Mouse (Mus musculus) gastrocnemius, postnatal 10 days (tissue): Measurements from ENCODE around the gene Vps33b. TPM values are rescaled to one million over a fixed set of nuclear protein-coding genes. Genes with fewer than 3 reads are reported as not detected.

ENCODE experiments used
- DNase-seq: peaks from one replicate; pipeline ENCODE4 v3.0.0; 2021; ENCODE audit warnings: mixed read lengths
- total RNA-seq, 2 experiments: library from RNA; stranded (reverse); gene quantifications; 2 replicates each; pipeline ENCODE4 v1.2.3; 2021

Vps33b gene
- total RNA-seq, 2 experiments from 2014 or later: 5.7 to 6.3 TPM

DNA sequence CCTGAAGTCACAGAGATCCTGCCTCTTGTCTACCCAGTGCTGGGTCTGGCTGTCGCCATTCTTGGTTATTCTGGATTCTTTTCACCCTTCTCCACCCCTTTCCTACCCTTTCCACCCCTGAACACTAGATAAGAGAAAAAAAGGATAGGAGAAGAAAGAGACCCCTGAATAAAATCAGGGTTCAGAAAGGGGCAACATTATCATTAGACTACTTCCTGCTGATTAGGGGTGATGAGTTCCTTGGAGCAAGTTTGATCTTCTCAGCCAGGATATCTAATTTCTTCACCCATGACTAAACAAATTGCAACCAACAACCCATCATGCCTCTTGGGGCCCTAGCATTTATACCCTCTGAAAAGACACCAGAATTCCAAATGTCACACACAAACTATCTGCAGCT, 1.7 kb upstream of the Vps33b start:
- DNase-seq: no peak

DNA sequence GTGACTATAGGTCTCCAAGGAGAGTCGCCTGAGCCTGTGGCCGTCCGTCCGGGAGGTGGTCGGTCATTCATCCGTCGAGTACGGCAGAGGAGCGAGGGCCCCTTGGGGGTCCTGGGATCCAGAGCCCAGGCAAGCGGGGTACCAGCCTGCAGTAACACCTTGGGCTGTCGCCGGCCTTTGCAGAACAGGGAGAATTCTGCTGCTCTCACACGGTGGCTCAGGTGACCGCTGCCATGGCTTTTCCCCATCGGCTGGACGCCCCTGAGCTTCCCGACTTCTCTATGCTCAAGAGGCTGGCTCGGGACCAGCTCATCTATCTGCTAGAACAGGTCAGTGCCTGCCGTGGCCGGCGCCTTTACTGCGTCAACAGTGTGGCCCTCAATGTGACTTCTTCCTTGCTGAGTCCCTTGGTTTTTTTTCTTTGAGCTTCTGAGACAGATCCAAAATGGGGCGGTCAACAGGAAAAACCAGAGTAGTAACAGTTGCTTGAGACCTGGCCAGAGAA, 354 bp downstream of the Vps33b start:
- peak; percentile 44 for DNase-seq

DNA sequence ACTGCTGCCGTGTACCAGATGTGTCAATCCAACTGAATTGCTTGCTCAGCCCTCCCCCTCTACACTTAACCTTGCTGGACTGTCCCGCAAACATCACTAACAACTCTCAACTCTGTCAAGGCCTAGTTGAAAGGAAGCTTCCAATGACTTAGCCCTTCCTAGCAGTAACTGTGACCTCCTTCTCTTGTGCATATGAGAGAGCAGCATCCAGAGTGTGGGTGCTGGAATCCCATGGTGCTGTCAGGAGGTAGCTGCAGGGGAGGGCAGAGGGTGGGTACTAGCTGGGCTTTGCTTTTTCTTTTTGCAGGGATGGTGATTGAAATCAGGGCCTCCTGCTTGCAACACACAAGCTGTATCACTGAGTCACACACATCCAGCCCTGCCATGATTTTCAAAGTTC, 4.0 kb downstream of the Vps33b start:
- DNase-seq: no peak

DNA sequence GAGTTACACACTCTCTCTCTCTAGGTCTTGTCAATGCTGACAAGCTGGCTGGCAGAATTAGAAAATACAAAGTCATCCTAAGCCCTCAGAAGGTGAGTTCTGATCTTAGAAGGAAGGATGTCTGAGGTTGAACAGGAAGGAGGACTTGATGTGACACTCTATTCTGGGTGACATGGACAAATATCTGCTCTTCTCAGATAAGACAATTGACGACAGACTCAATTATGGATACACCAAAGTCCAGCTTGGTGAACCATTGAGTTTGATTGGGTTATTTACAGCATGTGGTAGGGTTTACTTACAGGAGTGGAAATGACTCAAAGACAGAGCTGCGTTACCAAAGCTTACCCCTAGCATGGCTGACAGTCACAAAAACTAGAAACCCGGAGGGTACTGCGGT, 6.9 kb downstream of the Vps33b start:
- DNase-seq: no peak

DNA sequence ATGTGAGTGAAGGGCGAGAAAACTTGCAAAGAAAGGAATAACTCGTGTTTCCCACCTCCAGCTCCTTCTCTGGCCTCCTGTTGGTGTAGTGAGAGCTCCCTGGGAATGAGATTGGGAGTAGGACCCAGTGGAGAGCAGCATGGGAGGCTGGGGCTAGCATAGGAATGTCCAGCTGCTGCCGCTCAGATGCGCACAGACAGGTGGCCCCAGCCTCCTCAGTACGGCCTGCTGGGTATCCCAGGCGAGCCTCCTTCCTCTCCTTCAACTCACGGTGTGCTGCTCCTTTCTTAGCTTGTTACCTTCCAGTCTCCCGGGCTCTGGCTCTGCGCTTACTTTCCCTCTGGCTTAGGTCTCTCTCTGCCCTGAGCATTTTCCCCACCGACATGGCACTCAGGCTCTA, 10.6 kb downstream of the Vps33b start:
- no peak for DNase-seq

- no peak for DNase-seq
Observed at GRCm38 (mm10) chr7:80280998-80281397, 11.5 kb downstream of the Vps33b start.

DNA sequence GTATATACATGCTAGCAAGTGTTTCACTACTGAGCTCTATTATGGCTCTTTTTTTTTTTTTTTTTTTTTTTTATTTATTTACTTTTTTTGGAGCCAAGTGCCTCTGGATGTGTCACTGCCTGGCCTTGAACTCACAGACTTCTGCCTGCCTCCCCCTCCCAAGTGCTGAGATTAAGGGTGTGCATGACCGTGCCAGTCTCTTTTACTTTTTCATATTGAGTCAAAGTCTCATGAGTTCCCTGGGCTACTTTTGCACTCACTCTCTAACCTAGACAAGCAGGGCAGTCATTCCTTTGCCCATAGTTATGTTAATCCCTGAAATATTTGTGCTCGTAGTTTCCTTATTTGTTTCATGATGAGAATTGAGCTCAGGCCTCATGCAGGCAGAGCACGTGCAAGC, 12.2 kb downstream of the Vps33b start:
- no peak for DNase-seq

DNA sequence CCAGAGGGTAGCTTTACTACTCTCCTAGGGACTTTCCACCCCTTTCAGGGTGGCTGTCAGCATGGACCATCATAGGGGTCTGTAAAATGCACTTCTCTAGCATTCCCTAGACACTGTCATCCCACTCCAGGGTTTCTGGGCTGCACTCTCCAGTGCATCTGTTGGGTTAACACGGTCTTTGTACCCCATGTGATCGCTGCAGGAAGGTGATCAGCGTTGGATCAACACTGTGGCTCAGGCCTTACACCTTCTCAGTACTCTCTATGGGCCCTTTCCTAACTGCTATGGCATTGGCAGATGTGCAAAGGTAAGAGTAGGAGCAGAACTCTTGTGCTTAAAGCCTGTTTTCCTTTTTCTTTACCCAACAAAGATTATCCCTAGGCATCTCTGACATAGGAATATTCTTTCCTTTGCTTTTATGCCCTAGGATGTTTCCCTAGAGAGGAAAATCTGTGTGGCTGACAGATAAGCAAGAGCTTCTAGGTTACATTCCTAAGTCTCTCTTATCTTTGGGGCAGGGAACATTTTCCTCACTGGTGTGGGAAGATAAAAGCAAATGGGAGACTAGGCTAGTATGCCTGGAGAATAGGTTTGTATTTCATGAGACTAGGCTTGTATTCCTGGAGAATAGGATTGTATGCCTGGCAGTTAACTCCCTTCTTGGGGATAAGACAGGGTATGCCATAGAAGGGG, 13.9 kb downstream of the Vps33b start:
- no peak for DNase-seq

DNA sequence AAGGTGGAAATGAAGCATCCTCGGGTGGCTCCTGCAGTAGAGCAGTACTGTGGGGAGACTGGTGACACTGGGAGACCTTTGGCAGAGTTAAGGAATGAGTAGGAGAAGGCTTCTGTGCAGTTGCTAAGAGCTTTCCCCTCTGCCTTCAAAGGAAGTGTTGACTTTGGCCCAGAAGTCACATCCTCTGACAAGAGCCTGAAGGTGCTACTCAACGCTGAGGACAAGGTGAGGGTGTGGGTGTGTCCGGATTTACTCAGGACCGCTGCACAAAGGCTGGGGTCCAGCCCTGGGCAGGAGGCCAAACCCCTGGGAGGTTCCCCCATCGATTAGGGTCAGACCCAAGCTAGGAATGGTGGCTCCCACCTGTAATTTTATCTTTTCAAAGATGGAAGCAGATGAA, 14.9 kb downstream of the Vps33b start:
- DNase-seq: no peak

- DNase-seq: no peak
Observed at GRCm38 (mm10) chr7:80285725-80286124, 16.3 kb downstream of the Vps33b start.

DNA sequence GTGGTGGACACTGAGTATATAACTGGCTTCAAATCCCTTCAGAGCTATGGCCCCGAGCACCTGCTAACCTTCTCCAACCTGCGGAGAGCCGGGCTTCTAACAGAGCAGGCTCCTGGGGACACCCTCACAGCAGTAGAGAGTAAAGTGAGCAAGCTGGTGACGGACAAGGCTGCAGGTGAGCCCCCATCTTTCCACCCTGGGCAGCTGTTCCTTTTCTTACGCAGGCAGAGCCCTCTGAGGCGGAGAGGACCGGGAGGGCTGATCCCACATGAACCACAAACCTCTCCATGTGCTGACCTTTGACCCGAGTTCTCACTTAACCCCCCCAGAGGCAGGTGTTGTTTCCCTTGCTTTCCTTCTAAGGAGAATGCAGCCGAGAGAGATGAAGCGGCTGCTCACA, 18.3 kb downstream of the Vps33b start:
- no peak for DNase-seq

GRCm38 (mm10) chr7:80294062-80294763, 24.8 kb downstream of the Vps33b start, which contains the start of gene Prc1:
Gene Prc1, plus strand, starts transcription at chr7:80294450.
- peak; percentile 95 for DNase-seq

DNA sequence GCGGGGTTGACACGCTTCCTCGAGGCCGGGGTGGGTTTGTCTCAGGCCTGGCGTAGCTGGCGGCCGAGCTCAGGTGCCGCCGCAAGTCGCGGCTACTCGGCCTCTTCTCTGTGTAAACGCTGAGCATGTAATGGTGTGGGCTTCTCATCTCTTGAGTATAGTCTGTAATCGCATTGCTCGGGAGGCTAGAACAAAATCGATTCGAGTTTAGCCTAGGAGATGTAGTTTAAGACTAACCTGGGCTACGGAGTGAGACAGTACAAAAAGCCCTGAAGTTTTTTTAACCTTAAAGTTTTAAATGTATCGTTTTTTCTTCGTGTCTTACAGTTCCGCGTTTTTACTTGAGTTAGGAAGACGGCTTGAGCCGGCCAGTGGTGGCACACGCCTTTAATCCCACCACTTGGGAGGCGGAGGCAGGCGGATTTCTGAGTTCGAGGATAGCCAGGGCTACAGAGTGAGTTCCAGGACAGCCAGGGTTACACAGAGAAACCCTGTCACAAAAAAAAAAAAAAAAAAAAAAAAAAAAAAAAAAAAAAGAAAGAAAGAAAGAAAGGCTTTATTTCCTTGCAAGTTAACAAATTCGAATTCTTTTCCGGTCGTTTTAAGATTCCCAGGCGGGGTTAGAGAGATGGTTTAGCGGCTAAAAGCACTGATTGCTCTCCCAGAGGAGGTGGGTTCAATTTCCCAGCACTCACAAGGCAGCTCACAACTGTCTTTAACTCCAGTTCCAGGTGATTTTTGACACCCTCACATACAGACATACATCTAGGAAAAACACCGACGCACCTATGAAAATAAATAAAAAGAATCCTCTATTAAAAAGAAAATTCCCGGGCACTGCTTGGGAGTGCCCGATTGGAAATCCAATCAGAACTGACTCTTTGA, 25.6 kb downstream of the Vps33b start:
- no peak for DNase-seq

- DNase-seq: no peak
Observed at GRCm38 (mm10) chr7:80296462-80296861, 27.0 kb downstream of the Vps33b start.

DNA sequence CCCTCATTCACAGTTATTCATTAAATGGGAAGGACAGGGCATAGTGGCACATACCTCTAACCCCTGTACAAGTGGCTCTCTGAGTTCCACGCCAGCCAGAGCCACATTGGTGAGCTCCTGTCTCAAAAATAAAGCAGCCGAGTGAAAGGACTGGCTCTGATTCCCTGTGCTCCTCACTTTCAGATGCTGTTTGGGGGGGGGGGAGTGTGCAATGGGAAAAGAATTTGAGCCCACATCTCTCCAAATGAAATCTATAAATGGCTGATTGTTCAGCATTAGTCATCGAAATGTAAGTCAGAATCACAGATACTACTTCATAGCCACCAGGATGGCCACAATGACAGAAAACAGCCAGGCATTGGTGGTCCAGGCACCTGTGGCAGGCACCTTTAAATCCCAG, 27.6 kb downstream of the Vps33b start:
- no peak for DNase-seq

DNA sequence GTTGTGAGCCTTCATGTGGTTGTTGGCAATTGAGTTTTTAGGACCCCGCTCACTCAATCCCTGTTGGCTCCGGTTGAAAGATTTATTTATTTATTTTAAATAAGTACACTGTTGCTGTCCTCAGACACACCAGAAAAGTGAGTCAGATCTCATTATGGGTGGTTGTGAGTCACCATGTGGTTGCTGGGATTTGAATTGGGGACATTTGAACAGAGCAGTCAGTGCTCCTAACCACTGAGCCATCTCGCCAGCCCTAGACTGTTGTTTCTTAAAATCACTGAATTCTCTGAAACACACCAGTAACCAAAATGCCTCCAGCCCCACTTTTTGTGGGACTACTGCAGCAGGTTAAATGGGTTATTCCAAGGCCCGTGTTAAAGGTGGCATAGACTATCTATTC, 29.3 kb downstream of the Vps33b start:
- DNase-seq: no peak

GRCm38 (mm10) chr7:80299568-80299967, 30.1 kb downstream of the Vps33b start:
- DNase-seq: no peak

GRCm38 (mm10) chr7:80301522-80301921, 32.1 kb downstream of the Vps33b start:
- no peak for DNase-seq

DNA sequence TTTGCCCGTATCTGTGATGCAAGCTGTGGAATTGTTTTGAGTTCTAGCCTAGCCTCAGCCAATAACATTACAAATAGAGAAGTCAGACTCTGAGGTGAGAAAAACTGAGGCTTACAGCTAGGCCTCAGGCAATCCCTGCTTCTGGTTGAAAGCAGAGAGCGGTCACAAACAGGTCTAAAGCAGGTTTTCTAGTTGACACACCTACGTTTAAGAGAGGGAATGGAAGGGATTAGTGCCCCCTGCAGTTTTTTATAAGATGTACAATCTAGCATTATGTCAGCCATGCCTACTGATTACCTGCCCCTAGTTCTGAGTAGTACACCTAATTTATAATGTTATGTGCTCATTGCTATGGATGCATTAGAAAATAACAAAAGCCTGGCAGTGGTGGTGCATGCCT, 38.3 kb downstream of the Vps33b start:
- DNase-seq: no peak

DNA sequence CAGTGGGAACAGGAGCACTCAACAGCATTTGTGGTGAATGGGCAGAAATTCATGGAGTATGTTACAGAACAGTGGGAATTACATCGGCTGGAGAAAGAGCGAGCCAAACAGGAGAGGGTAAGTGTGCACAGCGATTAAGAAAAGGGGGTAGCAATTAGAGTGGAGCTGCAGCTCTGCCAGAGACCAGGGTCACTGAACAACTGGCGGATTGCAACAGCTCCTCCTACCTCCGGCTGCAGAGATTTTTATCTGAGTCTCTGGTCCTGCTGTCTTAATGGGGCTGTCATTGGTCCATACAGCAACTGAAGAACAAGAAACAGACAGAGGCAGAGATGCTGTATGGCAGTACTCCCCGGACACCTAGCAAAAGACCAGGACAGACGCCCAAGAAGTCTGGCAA, 41.3 kb downstream of the Vps33b start:
- no peak for DNase-seq

DNA sequence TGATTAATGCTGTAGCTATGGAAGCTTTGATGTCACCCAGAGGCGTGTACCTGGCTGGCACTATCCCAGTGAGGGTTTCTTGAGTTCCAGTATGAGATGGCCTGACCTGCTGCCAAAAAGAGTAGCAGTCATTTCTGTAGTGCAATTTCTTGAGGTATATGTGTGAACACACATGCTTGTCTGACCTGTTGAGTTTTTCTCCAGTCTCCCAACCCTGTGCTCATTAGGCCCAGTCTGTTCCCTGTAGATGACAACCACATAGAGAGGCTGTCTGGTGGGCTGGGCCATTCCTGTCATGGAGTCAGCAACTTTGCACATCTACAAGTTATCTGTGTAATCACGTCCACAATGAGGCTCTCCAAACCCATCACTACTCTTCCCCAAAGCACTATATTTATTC, 46.3 kb downstream of the Vps33b start:
- no peak for DNase-seq

DNA sequence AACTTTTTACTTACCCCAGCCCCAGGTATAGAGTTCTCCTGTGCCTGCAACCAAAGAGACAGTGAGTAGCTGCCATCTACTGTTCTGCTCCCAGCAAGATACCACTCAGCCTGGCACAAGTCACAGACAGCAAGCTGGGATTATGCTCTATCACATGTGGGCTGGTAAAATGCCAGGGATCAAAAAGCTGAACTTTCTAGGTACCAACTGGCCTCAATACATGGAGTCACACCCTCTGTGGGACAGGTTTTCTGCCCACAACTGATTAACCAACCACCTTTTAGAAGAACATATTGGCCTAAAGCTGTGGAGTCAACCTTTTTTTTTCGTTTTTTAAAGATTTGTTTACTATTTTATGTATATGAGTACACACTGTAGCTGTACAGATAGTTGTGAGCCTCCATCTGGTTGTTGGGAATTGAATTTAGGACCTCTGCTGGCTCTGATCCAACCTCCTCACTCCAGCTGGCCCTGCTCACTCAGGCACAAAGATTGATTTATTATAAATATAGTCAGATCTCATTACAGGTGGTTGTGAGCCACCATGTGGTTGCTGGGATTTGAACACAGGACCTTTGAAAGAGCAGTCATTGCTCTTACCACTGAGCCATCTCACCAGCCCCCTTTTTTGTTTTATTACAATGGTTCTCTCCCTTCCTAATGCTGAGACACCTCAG, 48.1 kb downstream of the Vps33b start:
- no peak for DNase-seq
